ENCODE assay signal across 8 mouse cellular contexts in the genomic region with DNA sequence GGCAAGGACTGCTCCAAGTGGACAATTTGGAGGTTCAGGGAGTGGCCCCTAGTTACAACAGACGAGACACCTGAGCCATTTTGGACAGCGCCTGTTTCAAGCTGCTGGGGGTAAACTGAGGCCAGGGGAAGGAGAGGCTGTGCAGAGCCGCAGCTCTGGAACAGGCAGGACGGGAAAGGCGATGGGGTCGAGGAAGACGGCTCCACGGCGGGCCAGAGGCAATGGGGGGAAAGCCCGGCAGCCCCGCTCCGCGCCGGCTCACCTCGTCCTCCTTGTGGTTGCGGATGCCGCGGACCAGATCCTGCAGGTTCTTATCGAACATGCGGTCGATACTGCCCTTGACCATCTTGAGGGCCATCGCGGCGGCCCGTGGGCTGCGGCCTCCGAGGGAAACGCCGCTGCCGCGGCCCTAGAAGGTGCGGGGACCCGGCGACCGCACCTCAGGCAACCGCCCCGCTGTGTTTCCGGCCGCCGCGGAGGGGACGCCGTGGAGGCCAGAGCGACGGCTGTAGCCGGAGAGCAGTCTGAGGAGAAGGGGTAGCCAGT. TPM values are rescaled to one million over a fixed set of nuclear protein-coding genes. Genes with fewer than 3 reads are reported as not detected.
DNase-seq lines count a peak whose midpoint lies in the region; ATAC-seq lines count a peak whose summit lies in the region.

No protein-coding gene starts in this region.

- H3K9me3 ChIP-seq in intestine, embryonic 14.5 days (ENCODE audit: control insufficient read depth, low read length) = no peaks in the 10 kb centered on the region
- H3K9me3 ChIP-seq in midbrain, embryonic 16.5 days (replicated peaks; ENCODE audit: control insufficient read depth, low read length, poor library complexity, severe bottlenecking) = no peaks in the 10 kb centered on the region

- H3K9ac ChIP-seq in intestine, embryonic 14.5 days (ENCODE audit: low read length) = peak overlapping the region; percentile 94
- peak overlapping the region; percentile 85 for H3K9ac ChIP-seq in midbrain, embryonic 16.5 days (ENCODE audit: low read depth, low read length)

- peak overlapping the region; percentile 98 for H3K4me2 ChIP-seq in intestine, embryonic 14.5 days (ENCODE audit: low read length)
- peak overlapping the region; percentile 94 for H3K4me2 ChIP-seq in midbrain, embryonic 16.5 days (ENCODE audit: low read length)

- peak overlapping the region; percentile 100 for H3K4me3 ChIP-seq in intestine, embryonic 14.5 days (ENCODE audit: low read depth, low read length)
- H3K4me3 ChIP-seq in midbrain, embryonic 16.5 days (ENCODE audit: low read depth, low read length) = peak overlapping the region; percentile 49

- peak; percentile 0; the same call in 1 of the 2 replicates for ATAC-seq in intestine, embryonic 14.5 days (replicated peaks; ENCODE audit: low FRiP score, low TSS enrichment, low read depth)
- ATAC-seq in midbrain, embryonic 16.5 days = no peak; the same call in 1 of the 2 replicates

- no peaks in the 10 kb centered on the region for H3K27me3 ChIP-seq in intestine, embryonic 14.5 days (replicated peaks; ENCODE audit: control insufficient read depth, insufficient read depth, low read length)
- H3K27me3 ChIP-seq in midbrain, embryonic 16.5 days (ENCODE audit: control insufficient read depth, insufficient read depth, low read depth, low read length) = no peaks in the 10 kb centered on the region

- peaks cover 5% of the 10 kb centered on the region; the same call in 1 of the 2 replicates for H3K36me3 ChIP-seq in intestine, embryonic 14.5 days (ENCODE audit: control insufficient read depth, insufficient read depth, low read length)
- H3K36me3 ChIP-seq in midbrain, embryonic 16.5 days (ENCODE audit: control insufficient read depth, insufficient read depth, low read length) = no peaks in the 10 kb centered on the region

- DNase-seq in heart, adult 18-20 months = peak; percentile 23 to 31
- no peak for DNase-seq in heart, postnatal 4 days
- DNase-seq in spleen, postnatal 10 days (ENCODE audit: low spot score in 2 of 2) = peak; percentile 20 to 51
- DNase-seq in spleen, postnatal 4 days (ENCODE audit: low spot score in 2 of 2) = no peak
- DNase-seq in intestine, embryonic 14.5 days (ENCODE audit: low spot score) = peak; percentile 63
- no peak for DNase-seq in natural killer cell, adult 2 months (ENCODE audit: low spot score in 2 of 2)
- DNase-seq in spleen, adult 18-20 months = no peak

- H3K27ac ChIP-seq in intestine, embryonic 14.5 days (ENCODE audit: low read depth) = peak overlapping the region; percentile 82
- H3K27ac ChIP-seq in midbrain, embryonic 16.5 days (ENCODE audit: low read length) = peak overlapping the region; percentile 74

- WGBS in intestine, embryonic 14.5 days = 0% methylated on average over 46 of the region's 46 CpGs
- WGBS in midbrain, embryonic 16.5 days = under 1% methylated on average over 46 of the region's 46 CpGs

- peaks cover 18% of the 10 kb centered on the region for H3K4me1 ChIP-seq in intestine, embryonic 14.5 days (replicated peaks; ENCODE audit: control insufficient read depth, insufficient read depth, low read length)
- peaks cover 27% of the 10 kb centered on the region for H3K4me1 ChIP-seq in midbrain, embryonic 16.5 days (ENCODE audit: control insufficient read depth, insufficient read depth, low read length)

RNA-seq across cellular contexts. Expression of gene Ap3d1, which starts 0.4 kb away (rescaled TPM):
- total RNA-seq in heart, adult 18-20 months (2021) = 10 to 100 TPM; 42.3 to 45.0 TPM
- 10 to 100 TPM; 47.8 to 53.8 TPM for total RNA-seq in heart, postnatal 4 days (2021)
- polyA plus RNA-seq in intestine, embryonic 14.5 days (2014; fragmentation: Nextera tagmentation; extraction: Ambion mirVana) = 74.1 and 77.4 TPM in 2 replicates
- 99.5 and 112 TPM in 2 replicates for polyA plus RNA-seq in midbrain, embryonic 16.5 days (2015; fragmentation: Nextera tagmentation; extraction: Ambion mirVana)

RNA-seq across cellular contexts. Expression of gene Dot1l, which starts 13.3 kb away (rescaled TPM):
- total RNA-seq in heart, adult 18-20 months (2021) = 10 to 100 TPM; 11.7 to 14.3 TPM
- total RNA-seq in heart, postnatal 4 days (2021) = 10 to 100 TPM; 75.6 to 76.8 TPM
- 21.1 and 22.7 TPM in 2 replicates for polyA plus RNA-seq in intestine, embryonic 14.5 days (2014; fragmentation: Nextera tagmentation; extraction: Ambion mirVana)
- 17.7 and 17.8 TPM in 2 replicates for polyA plus RNA-seq in midbrain, embryonic 16.5 days (2015; fragmentation: Nextera tagmentation; extraction: Ambion mirVana)

RNA-seq across cellular contexts. Expression of gene Izumo4, which starts 39.7 kb away (rescaled TPM):
- 1 to 10 TPM; 2.5 to 2.6 TPM for total RNA-seq in heart, adult 18-20 months (2021)
- 1 to 10 TPM; 3.2 to 4.6 TPM for total RNA-seq in heart, postnatal 4 days (2021)
- polyA plus RNA-seq in intestine, embryonic 14.5 days (2014; fragmentation: Nextera tagmentation; extraction: Ambion mirVana) = 15.5 and 15.9 TPM in 2 replicates
- polyA plus RNA-seq in midbrain, embryonic 16.5 days (2015; fragmentation: Nextera tagmentation; extraction: Ambion mirVana) = 44.9 and 49.5 TPM in 2 replicates

RNA-seq across cellular contexts. Expression of gene Mob3a, which starts 39.9 kb away (rescaled TPM):
- total RNA-seq in heart, adult 18-20 months (2021) = 1 to 10 TPM; 7.5 to 8.0 TPM
- total RNA-seq in heart, postnatal 4 days (2021) = 10 to 100 TPM; 12.5 to 13.0 TPM
- 38.6 and 47.1 TPM in 2 replicates for polyA plus RNA-seq in intestine, embryonic 14.5 days (2014; fragmentation: Nextera tagmentation; extraction: Ambion mirVana)
- polyA plus RNA-seq in midbrain, embryonic 16.5 days (2015; fragmentation: Nextera tagmentation; extraction: Ambion mirVana) = 61.4 and 64.3 TPM in 2 replicates

RNA-seq across cellular contexts. Expression of gene Sf3a2, which starts 56.3 kb away (rescaled TPM):
- total RNA-seq in heart, adult 18-20 months (2021) = 10 to 100 TPM; 28.6 to 28.7 TPM
- 10 to 100 TPM; 46.0 to 51.7 TPM for total RNA-seq in heart, postnatal 4 days (2021)
- polyA plus RNA-seq in intestine, embryonic 14.5 days (2014; fragmentation: Nextera tagmentation; extraction: Ambion mirVana) = 85.4 and 89.3 TPM in 2 replicates
- polyA plus RNA-seq in midbrain, embryonic 16.5 days (2015; fragmentation: Nextera tagmentation; extraction: Ambion mirVana) = 57.8 and 60.6 TPM in 2 replicates

Comparison
In these comparisons a context has a peak if more than half of its experiments do, and no peak if none do; other contexts are left out.
1. DNase-seq: peak in heart, adult 18-20 months (2 of 2), spleen, postnatal 10 days (2 of 2) and intestine, embryonic 14.5 days (single experiment); none in heart, postnatal 4 days (single experiment), spleen, postnatal 4 days (0 of 2), natural killer cell, adult 2 months (0 of 2) and spleen, adult 18-20 months (0 of 2).
2. RNA of gene Dot1l, which starts 13.3 kb away (total RNA-seq): 75.6 to 76.8 TPM in heart, postnatal 4 days; 11.7 to 14.3 TPM in heart, adult 18-20 months; every median in the first group is over 4 times any median in the second.